Mouse (Mus musculus): Measurements from ENCODE around the gene Trp63.
A peak's percentile ranks its signal among the peaks of the same experiment; 100 is the strongest.

Trp63 gene

GRCm38 (mm10) chr16:25784246-25784645 lies 100.7 kb downstream of the Trp63 start:
- no peak for DNase-seq

GRCm38 (mm10) chr16:25786457-25786856 lies 102.9 kb downstream of the Trp63 start:
- DNase-seq: no peak

GRCm38 (mm10) chr16:25792640-25793266 lies 109.2 kb downstream of the Trp63 start:
- DNase-seq: no peak

- no peak for DNase-seq
Observed at GRCm38 (mm10) chr16:25797732-25798294, 114.2 kb downstream of the Trp63 start.

GRCm38 (mm10) chr16:25799618-25800017 lies 116.1 kb downstream of the Trp63 start:
- no peak for DNase-seq

GRCm38 (mm10) chr16:25804955-25805354 lies 121.4 kb downstream of the Trp63 start:
- DNase-seq: peak; percentile 55

- DNase-seq: no peak
Observed at GRCm38 (mm10) chr16:25807116-25807515, 123.6 kb downstream of the Trp63 start.

- no peak for DNase-seq
Observed at GRCm38 (mm10) chr16:25817753-25818624, 134.4 kb downstream of the Trp63 start.

- DNase-seq: no peak
Observed at GRCm38 (mm10) chr16:25826016-25826415, 142.5 kb downstream of the Trp63 start.

GRCm38 (mm10) chr16:25832576-25832975 lies 149.0 kb downstream of the Trp63 start:
- DNase-seq: no peak

- DNase-seq: no peak
Observed at GRCm38 (mm10) chr16:25835301-25835700, 151.7 kb downstream of the Trp63 start.

GRCm38 (mm10) chr16:25835723-25836122 lies 152.2 kb downstream of the Trp63 start:
- no peak for DNase-seq

GRCm38 (mm10) chr16:25842996-25843395 lies 159.4 kb downstream of the Trp63 start:
- DNase-seq: no peak

- DNase-seq: no peak
Observed at GRCm38 (mm10) chr16:25843625-25844024, 160.1 kb downstream of the Trp63 start.

GRCm38 (mm10) chr16:25846611-25847010 lies 163.0 kb downstream of the Trp63 start:
- no peak for DNase-seq

GRCm38 (mm10) chr16:25848474-25848873 lies 164.9 kb downstream of the Trp63 start:
- DNase-seq: no peak

GRCm38 (mm10) chr16:25849593-25850464 lies 166.3 kb downstream of the Trp63 start:
- DNase-seq: no peak

GRCm38 (mm10) chr16:25860731-25861505 lies 177.4 kb downstream of the Trp63 start:
- DNase-seq: no peak

- no peak for DNase-seq
Observed at GRCm38 (mm10) chr16:25865096-25865869, 181.7 kb downstream of the Trp63 start.

- no peak for DNase-seq
Observed at GRCm38 (mm10) chr16:25871503-25871902, 187.9 kb downstream of the Trp63 start.

GRCm38 (mm10) chr16:25875681-25876080 lies 192.1 kb downstream of the Trp63 start:
- no peak for DNase-seq

Data from kidney, adult 18-20 months (tissue).